Mouse (Mus musculus): Measurements from ENCODE around the gene Fam129c.

Gene Fam129c

DNA sequence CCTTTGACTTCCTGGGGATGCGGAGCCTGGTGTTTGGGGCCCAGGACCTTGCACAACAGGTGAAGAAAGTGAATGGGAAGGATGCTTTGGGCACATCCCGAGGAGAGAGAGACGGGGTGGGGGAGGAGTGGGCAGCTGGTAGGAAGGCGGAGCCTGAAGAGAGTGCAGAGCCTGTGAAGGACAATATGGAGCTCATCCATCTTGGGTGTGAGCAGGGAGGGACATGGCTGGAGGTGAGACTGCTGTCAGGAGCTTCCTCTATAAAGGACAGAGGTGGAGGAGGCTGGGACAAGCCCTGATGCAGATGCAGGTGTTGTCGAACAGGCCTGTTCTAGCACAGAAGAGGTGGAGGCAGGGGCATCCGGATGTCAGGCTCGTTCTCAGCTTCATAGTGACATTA lies 6.6 kb downstream of the Fam129c start:
- no peak for DNase-seq (ENCODE audit: low read depth, low spot score)

DNA sequence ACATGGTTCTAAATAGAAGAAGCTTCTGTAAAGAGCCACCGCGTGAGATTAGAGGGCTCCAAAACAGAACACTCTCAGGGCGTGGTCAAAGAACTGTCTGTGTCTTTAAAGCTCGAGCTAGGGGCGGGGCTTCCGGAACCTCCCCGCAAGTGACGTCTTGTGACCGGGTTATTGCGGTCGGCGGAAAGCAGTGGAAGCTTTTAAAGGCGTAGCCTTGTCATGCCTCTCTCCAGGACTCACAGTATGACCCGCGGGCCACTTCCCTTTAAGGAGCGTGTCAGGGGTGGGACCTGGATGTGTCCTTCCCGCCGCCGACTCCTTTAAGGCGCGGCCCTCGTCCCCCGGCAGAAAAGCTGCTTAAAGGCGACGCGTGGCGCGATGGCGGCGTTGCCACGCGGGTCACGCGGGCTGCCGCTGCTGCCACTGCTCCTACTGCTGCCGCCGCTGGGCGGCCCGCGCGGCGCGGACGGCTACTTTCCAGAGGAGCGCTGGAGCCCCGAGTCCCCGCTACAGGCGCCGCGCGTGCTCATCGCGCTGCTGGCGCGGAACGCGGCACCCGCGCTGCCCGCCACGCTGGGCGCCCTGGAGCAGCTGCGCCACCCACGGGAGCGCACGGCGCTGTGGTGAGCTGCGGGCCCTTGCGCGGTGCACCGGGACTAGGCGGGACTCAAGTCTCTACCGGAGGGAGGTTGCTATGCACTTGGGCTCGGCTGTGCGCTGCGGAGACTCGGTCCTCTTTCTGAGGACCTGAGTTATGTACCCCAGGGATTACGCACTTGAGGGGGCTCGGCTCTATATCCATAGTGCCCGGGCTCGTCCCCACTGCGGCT lies 13.6 kb downstream of the Fam129c start, which contains the start of gene Colgalt1:
Colgalt1 (plus strand) TSS at position 177 of the 830 bp plus-strand sequence.
- peak; percentile 100 for DNase-seq (ENCODE audit: low read depth, low spot score)

DNA sequence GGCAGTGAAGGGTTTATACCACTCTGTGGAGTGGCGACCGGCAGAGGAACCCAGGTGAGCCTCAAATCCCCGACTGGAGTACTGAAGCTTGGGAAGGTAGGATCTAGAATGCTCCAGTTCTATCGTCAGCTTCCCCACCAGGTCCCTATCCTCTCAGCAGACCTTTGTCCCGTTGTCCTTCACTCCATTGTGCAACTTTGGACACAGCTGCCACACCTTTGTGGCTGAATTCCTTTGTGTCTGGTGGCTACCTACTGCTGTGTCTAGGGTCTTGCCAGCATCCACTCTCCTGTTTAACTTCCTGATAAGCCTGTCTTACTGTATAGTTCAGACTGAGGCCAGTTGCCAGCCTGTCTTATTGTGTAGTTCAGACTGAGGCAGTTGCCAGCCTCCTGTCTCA lies 14.7 kb downstream of the Fam129c start:
- DNase-seq (ENCODE audit: low read depth, low spot score) = peak; percentile 75

DNA sequence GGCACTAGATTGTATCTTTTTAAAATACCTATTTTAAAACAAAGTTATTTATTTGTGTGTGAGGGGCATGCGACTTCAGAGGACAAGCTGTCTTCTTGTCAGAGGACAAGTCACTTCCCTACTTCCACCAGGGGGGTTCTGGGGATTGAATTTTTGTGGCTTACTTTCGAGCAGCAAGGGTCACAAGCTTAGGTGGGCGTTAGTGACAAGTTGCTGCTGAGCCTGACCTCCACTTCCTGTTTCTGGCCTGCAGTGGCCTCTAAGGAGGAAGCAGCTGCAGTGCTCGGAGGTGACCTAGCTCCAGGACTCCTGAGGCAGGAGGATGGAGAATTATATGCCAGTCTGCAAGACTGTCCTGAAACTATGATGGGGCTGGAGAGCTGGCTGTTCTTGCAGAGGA lies 16.0 kb downstream of the Fam129c start:
- DNase-seq (ENCODE audit: low read depth, low spot score) = no peak

DNA sequence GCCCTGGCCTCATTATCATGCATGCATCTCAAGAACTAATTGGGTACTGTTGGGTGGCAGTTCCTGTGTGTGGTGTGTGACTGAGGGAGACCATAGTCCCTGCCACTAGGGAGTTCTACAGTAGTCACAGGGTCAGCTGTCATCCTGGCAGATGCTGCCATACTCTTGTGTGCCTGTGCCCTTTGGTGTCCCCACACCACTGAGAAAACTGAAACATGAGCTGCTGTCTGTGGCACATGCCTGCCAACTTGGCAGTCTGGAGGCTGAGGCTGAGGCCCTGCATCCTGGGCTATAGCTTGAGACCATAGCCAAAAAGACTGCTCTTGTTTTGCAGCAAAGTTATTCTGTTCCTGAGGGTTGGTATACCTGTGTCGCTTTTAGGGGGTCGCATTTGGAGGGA lies 22.3 kb downstream of the Fam129c start:
- DNase-seq (ENCODE audit: low read depth, low spot score) = no peak

DNA sequence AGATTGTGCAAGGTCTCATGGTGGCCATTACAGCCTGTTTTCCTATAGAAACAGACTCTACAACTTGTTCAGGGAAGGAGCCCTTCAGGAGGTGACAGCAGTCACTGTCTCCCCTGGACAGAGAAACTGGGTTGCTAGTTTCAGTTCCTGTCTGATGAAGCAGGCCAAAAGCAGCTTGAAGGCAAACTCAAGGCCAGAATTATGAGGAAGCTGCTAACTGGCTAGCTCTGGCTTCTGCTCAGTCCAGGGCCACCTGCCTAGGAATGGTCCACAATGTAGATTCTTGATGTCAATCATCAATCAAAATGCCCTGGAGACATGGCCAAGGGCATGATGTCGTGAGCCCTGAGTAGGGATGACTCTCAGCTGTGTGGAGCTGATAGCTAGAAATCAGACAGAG lies 27.6 kb downstream of the Fam129c start:
- no peak for DNase-seq (ENCODE audit: low read depth, low spot score)

DNA sequence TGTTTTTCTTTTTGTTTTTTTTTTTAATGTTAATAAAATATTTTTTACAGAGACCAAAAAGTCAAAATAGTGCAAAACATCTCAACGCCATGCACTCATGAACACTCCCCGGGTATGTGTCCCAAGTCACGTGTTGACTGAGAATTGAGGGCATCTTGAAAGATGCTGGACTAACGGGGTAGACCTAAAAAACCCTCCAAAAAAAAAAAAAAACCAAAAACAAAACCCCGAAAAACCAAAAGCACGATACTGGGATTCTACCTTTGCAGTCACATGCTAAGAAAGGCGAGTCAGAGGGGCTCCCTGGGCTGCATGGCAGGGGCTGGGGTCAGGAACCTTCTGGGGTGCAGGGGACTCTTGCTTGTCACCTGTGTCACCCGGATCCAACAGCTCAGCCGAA lies 29.3 kb downstream of the Fam129c start:
- DNase-seq (ENCODE audit: low read depth, low spot score) = no peak

DNA sequence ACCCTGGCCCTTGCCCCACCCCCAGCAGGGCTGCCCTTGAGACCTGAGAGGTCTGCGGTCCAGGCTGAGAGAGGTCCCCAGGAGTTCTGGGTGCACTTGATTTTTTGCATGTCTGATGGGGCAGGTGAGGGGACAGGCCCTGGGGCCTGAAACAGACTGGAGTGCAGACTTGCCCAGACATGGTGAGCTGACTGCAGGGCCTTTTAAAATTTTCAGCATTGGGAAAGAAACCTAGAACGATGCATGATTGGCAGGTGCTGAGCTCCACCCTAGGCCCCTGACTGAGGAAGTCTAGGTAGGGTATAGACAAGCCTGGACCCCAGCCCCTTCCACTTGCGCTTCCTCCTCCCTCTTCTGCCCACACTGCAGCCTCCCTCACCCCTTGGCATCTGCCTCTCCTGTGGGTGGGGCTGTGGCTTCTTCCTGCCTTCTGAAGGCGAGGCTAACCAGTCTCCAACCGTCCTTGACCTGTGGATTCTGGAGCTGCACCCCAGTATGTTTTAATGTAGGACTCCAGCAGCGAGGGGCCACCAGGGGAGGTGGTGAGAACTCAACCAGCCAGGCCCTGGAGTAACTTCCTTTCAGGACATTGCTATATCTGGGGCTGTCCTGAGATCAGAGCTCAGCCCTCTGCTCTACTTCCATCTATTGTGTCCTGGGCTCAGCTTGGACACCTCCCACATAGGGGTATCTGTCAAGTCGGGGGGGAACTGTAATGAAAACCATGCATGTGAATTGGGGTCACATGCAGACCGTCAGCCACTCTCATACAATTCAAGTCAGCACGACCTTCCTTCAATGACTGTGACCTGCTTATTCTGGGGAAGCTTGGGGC lies 30.0 kb downstream of the Fam129c start:
- DNase-seq (ENCODE audit: low read depth, low spot score) = no peak

DNA sequence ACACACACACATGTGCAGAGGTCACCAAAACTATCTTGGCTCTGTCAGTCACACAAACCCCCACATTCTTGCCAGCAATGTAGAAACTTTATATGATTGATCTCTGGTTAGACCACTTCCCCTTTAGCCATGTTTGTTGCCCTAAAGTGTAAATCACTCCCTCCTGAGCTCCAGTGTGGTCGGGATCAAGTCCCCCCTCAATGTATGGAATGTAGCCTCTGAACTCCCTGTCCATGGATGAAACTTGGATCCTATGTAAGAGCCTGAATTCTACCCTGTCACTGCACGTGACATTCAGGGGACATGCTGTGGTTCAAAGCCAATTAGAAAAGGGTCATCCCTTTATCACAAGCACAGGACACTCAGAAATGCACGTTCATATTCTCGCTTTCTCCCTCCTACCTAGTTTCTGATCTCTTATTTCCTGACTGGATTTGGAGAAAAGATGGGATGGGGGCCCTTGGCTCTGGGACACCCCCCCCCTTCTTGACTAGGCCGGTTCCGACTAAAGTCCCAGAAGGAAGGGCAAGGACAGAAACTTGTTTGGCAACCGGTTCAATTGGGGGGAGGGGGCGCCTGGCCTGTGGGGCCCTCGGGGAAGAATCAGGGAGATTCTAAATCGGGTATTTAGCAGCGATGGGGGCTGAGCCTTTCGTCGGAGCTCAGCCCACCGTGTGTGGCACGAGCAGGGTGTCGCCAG lies 31.1 kb downstream of the Fam129c start:
- DNase-seq (ENCODE audit: low read depth, low spot score) = no peak

DNA sequence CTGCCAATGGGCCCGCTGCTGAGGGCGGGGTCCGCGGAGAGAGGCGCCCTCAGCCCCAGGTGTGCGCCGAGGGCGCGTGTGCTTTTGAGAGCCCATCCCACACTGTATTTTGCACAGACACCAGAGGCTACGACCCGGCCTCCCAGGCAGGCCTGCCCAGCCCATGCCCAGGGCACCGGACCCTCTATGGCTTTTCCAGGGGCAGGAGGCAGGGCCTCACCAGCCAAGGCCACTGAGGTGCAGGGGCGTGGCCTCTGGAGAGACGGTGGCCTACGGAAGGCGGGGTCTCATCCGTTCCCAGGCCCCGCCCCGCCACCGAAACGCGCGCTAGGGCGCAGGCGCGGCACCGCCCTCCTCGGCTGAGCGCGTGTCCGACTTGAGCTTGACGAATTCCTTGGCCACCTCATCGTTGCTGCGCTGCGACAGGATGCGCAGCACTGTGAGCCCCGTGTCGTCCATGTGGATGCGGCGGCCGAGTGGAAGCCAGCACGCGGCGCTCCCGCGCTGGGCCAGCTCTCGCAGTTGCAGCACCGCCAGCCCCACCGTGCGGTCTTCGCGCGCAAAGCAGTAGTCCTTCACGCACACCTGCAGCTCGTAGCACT lies 31.7 kb downstream of the Fam129c start:
- DNase-seq (ENCODE audit: low read depth, low spot score) = peak; percentile 96

DNA sequence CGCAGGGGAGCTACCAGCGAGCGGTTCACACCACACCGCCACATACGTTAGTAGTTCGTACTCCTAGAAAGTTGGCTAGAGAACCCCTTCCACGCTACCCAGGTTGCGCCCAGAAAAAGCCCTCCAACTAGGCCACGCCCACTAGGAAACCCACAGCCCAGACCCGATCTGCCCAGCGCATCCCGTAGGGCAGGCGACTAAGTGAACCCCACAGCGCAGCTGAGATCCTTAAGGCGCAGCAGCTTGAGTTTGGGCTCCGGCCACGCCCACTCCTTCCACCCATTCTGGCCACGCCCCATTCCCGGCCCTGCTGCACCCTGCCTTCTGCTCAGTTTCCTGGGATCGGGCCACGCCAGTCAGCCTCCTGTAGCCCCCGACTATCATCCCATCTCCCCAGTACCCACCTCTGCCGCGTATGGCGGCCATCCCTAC lies 32.3 kb downstream of the Fam129c start:
- DNase-seq (ENCODE audit: low read depth, low spot score) = peak; percentile 91

DNA sequence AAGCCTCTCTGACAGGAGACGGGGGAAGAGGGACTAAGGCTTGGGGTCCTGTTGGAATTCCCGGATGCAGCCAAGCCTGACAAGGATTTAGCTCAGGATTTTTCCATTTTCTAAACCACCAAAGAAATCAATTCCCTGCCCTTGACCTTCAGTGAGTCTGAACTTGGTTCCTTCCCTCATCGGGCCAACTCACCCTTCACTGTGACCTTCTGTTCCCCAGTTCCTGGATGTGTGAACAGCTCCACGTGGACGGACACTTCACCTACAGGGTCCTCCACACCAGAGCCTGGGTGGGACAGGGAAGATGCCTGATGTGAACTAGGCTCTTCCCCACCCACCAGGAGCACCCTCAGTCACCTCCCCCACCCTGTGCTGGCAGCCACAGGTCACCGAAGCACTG lies 33.3 kb downstream of the Fam129c start:
- peak; percentile 55 for DNase-seq (ENCODE audit: low read depth, low spot score)

DNA sequence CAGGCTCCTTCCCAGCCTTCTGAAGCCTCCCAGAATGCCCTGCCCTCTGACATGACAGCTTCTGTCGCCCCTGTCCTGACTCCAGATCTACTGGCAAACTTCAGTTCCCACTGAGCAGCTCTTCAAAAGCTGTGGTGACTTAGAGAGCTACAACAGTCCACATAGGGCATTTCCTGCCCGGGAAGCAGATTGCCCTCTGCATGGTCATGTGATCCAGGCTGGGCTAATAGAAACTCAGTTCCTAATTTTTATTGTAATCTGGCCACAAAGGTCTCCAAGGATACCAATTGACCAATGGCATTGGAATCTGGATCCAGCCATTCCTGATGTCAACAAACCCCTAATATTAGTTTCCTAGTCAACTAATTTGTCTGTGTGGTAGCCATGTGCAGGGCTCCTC lies 34.4 kb downstream of the Fam129c start:
- no peak for DNase-seq (ENCODE audit: low read depth, low spot score)

DNA sequence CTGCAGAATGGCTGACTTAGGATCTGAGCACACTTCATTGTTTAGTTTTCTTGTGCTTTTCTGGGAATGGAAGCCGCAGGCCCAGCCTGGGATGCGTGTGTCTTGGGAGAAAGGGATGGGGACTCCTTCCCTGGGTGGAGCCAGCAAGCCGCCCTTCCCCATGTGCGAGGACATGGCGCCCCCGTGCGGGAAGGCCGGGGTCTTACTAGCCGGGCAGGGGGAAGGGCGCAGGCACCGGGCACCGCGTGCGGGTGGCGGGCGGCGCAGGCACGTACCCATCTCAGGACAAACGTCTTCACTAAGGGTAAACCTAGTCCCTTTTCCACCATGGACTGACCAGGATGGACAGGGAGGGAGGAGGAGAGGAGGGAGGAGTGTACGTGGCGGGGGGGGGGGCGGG lies 35.7 kb downstream of the Fam129c start:
- peak; percentile 84 for DNase-seq (ENCODE audit: low read depth, low spot score)

DNA sequence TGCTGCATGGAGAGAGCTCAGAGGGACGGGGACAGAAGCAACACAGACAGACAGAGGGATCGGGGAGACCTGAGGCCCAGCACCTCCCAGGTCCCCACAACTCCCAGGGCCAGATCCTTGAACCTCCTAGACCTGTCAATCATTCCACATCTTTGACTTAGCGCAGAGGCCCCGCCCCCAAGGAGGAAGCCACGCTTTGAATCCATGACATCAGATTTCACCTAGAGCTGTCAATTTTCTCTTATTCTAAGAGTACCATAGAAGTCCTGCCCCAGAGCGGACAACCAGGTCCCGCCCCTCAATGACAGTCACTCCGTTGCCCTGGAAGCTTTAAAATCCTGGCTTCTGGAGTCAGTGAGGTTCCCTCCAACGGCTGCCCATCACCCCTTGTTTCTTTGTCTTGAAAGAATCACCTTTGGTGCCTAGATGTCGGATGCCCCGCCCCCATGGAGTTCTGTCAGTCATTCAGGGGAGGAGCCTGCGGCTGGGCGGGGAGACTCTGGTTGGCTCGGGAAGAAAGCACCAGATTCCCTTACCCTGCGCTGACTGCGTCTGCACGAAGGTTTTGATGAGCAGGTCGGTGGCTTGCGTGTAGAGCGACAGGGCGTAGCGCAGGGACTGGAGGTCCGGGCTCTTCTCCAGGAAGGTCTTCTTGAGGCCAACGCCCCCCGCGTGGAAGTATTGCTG lies 36.7 kb downstream of the Fam129c start:
- DNase-seq (ENCODE audit: low read depth, low spot score) = peak; percentile 83

DNA sequence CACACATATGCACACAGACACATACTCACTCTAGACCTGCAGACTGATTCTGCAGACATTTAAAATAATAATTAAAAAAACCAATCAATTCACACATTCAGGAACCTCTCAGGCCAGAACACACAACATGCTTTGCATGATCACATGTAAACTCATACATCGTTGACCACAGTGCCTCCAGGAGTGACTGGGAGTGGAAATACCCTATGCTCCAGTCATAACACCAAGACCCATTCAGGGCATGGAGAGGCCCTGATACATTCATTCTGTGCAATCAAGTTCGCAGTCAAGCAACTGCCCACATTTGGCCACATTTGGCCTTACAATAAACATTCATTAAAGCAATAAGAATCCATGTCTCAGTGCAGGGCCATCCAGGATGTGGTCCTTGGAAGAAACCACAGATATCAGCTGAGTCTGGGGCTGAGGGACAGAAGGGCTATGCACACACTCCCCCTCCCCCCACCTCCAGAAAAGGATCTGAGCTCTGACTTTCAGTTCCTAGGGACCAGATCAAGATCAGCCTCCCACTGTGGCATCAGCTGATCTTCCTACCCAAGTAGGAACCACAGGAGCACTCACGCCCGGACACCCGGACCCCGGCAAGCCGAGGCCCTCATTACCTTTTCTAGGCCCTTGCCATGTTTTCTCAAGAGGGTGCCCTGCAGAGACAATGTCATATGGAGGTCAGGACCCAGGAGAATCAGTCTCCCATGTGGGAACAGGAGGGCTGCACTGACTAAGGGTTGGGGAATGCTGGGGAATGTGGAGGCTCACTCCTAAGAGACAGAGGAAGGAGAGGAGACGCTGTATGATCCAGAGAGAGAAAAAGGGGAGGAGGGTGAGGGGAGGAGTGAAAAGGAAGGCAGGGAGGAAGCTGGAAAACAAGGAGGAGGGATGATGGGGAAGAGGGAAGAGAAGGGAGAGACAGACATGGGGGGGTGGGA lies 40.0 kb downstream of the Fam129c start:
- DNase-seq (ENCODE audit: low read depth, low spot score) = no peak

DNA sequence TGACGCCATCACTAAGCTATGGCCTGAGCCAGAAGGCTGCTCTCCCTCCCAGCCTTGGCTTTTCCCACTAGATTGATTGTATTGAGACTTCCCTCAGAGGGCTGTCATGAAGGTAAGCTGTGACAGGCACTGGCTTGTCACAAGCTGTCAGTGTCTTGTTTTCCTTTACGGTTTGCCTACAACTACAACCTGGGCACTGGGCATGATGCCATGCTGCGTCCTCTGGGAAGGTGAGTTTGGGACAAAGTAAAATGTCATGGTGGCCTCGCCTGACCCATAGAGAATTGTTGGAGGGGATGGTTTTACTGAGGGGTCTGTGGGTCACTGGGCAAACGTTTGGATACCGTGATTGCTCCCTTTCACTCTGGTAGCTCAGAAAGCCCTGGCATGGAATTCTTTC lies 40.9 kb downstream of the Fam129c start:
- no peak for DNase-seq (ENCODE audit: low read depth, low spot score)

DNA sequence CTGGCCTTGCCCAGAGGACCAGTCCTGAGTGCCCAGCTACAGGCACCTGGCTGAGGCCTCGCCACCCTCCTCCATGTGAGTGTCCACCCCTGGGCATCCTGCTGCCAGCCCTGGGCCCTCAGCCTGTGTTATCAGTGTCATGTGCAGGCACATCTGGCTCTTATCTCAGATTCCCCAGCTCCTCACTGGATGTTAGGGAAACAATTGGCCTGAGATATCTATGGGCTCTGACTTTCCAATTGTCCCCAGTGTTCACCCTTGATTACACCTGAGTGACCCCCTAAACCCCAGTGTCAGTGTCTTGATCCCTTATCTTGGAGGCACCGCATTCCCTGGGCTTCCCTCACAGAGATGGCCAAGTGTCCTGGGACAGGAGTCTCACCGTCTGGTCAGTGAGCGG lies 41.9 kb downstream of the Fam129c start:
- DNase-seq (ENCODE audit: low read depth, low spot score) = no peak

DNA sequence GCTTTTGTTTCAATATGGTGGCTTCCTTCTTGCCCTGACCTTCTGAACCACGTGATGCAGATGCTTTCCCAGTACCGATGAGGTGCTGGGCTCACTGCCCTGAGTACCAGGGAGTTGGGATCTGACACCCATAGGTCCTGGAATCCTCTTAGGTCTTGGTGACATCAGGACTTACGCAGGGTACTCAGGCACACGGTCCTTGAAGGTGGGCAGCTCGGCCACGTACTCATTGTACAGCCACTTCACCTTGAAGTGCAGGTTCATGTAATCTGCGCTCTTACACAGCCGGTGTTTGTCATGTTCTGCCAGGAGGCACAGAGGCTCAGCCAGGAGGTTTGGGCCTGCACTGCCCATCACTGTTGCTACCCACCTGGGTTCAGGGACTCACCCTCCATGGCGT lies 48.1 kb downstream of the Fam129c start:
- DNase-seq (ENCODE audit: low read depth, low spot score) = no peak

DNA sequence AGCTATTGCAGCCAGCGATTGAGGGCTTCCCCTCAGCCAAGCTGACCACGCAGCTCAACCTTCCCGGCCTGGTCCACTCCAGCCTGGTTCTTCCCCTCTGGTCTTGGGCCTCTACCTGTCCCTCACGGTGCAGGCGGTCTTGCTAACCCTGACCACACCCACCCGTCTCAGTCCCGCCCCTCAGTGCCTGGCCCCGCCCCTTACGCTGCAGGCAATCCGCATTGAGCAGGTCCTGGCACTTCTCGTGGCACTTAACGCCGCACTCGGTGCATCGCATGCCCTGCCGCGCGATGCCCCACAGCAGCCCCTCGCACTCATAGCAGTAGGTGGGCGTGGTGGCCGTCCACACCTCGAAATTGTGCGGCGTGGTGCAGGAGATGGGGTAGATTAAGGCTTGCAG lies 57.2 kb downstream of the Fam129c start:
- DNase-seq (ENCODE audit: low read depth, low spot score) = peak; percentile 77

All from ES-CJ7 (cell line).